Mouse (Mus musculus) c-Kit-positive CD71-positive TER-119-positive erythroid progenitor cells, embryonic 14.5 days (primary cell): ENCODE measurements around the gene Socs7.

ENCODE experiments used
- DNase-seq: peaks from one replicate; pipeline ENCODE4 v3.0.0-alpha.2; 2013; ENCODE audit warnings: low spot score

The Socs7 gene

DNA sequence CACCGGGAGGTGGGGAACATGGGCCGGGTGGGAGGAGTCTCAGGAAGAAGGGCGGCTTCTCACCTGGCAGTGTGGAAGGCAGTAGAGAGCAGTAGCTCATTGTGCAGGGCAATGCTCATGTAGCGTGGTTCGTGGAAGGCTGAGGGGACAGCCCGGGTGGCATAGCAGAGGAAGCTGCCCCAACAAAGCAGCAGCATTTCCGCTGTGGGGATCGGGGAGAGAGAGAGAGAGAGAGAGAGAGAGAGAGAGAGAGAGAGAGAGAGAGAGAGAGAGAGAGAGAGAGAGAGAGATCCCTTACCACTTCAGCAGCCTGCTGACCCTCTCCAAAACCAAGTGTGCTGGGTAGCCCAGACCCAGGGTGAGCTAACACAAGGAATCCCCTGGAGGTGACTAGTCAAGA lies 19.2 kb upstream of the Socs7 start:
- no peak for DNase-seq

GRCm38 (mm10) chr11:97343619-97344018 lies 18.7 kb upstream of the Socs7 start:
- DNase-seq: peak; percentile 55

DNA sequence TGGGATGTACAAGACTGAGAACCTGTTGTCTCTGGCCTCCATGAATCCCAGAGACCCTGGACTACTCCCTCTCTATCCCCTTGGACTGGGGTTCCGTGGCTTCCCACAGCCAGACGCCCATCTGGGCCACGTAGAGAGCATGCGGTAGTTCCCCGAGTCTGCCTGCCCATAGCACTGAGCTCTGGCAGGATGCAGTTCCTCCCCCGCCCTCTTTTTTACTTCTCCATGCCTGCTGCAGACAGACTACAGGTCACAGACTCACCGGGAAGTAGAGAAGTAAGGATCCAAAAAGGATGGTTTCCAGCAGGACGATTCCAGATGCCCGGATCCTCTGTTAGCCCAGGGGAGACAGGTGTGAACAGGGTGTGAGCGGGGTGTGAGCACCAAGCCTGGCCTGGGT lies 16.9 kb upstream of the Socs7 start:
- DNase-seq: no peak

GRCm38 (mm10) chr11:97346383-97346782 lies 16.0 kb upstream of the Socs7 start:
- no peak for DNase-seq

GRCm38 (mm10) chr11:97347291-97347690 lies 15.1 kb upstream of the Socs7 start:
- DNase-seq: no peak

- DNase-seq: no peak
Measured at GRCm38 (mm10) chr11:97350035-97350434, 12.3 kb upstream of the Socs7 start.

DNA sequence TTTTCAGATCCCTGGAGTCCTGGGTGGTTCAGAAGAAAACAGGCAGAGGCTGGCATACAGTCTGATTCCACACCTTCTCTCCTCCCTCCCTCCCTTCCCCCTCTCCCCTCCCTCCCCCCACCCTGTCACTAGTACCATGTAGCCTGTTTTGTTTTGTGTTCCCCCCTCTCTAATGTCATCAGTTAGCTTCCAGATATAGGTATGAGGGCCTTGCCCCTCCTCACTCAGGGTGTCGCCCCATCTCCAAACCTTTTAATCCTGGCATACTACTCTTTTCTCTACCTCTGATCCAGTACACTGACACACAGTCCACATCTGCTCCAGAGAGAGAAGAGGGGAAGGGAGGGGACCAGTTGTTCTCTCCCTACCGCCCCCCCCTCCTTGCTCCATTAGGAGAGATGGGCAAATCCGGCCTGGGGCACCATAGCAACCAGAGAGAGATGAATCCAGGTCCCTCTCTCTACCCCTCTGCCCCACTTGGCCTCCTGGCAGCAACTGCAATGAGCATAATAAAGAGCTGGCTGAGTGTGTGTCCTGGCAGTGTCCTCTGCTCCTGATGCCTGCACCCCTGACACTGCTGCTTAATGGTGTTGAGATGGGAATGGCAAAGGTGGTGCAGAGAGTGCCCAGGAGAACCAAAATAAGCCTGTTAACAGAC lies 10.2 kb upstream of the Socs7 start, which contains the start of gene Gpr179:
Gene Gpr179 (minus strand): TSS at position 51 of the 658 bp plus-strand sequence.
- no peak for DNase-seq

DNA sequence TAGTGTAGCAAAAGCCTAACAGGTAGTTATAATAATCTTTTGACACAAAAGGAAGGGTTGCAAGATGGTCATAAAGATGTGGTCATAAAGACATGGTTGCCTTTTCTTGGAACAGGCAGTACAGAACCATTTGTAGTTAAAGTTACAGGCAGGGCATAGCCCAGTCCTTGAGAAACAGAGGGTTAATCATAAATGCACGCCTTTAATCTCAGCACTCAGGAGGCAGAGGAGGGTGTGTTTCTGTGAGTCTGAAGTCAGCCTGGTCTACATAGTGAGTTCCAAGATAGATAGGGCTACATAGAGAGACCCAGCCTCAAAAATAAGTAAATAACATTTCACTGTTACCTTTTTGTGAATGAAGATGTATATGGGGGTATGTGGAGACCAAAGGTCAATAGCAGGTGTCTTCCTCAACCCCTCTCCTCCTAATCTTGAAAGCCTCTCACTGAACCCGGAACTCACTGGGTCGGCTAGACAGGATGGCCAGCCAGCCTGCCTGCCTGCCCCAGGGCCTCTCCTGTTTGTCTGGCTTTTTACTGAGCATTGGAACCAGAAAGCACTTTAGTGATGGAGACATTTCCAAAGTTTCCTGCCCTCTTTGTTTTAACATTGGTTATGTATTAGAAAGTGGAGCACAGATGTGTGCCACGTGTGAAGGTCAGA lies 9.3 kb upstream of the Socs7 start:
- no peak for DNase-seq

DNA sequence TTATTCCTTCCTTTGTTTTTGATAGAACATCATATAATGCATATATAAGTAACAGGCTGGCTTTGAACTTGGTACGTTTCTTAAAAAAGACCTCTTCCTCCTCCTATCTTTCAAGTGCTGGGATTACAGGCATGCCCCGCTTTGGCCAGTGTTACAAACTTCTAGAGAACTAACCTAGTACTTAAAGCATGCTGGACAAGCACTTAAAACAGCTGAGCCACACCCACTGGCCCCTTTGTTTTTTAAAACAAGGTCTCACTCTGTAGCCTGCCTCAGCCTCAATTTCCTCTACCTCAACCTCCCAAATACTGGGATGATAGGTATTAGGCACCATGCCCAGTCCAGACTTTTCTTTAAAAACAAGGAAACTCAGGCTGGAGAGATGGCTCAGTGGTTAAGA lies 7.7 kb upstream of the Socs7 start:
- no peak for DNase-seq

- DNase-seq: no peak
Measured at GRCm38 (mm10) chr11:97355247-97355646, 7.1 kb upstream of the Socs7 start.

- peak; percentile 79 for DNase-seq
Measured at GRCm38 (mm10) chr11:97357663-97358062, 4.7 kb upstream of the Socs7 start.

DNA sequence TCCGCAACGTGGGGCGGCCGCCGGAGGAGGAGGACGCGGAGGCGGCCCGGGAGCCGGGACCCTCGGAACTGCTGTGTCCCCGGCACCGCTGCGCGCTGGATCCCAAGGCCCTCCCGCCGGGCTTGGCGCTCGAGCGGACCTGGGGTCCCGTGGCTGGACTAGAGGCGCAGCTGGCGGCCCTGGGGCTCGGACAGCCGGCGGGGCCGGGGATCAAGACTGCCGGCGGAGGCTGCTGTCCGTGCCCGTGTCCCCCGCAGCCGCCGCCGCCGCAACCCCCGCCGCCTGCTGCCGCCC lies 245 bp downstream of the Socs7 start:
- no peak for DNase-seq

DNA sequence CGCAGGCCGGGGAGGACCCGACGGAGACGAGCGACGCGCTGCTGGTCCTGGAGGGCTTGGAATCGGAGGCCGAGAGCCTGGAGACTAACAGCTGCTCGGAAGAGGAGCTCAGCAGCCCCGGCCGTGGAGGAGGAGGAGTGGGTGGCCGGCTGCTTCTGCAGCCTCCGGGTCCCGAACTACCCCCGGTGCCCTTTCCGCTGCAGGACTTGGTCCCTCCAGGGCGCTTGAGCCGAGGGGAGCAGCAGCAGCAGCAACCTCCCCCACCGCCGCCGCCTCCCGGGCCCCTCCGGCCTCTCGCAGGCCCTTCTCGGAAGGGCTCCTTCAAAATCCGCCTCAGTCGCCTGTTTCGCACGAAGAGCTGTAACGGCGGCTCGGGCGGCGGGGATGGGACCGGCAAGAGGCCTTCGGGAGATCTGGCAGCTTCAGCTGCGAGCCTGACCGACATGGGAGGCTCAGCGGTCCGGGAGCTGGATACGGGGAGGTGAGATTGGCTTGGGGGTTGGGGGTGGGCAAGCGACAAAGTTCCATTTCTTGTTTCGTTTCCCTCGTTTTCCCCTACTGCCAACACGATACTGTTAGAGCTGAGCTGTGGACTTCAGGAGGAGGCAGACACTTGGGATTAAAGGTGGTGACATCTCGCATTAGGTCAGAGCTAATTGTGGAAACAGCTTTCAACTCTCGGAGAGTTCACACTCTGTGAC lies 742 bp downstream of the Socs7 start:
- DNase-seq: peak; percentile 48

- peak; percentile 44 for DNase-seq
Measured at GRCm38 (mm10) chr11:97363644-97363995, 1.3 kb downstream of the Socs7 start.

- no peak for DNase-seq
Measured at GRCm38 (mm10) chr11:97365556-97365955, 3.2 kb downstream of the Socs7 start.

- no peak for DNase-seq
Measured at GRCm38 (mm10) chr11:97368501-97368900, 6.2 kb downstream of the Socs7 start.

DNA sequence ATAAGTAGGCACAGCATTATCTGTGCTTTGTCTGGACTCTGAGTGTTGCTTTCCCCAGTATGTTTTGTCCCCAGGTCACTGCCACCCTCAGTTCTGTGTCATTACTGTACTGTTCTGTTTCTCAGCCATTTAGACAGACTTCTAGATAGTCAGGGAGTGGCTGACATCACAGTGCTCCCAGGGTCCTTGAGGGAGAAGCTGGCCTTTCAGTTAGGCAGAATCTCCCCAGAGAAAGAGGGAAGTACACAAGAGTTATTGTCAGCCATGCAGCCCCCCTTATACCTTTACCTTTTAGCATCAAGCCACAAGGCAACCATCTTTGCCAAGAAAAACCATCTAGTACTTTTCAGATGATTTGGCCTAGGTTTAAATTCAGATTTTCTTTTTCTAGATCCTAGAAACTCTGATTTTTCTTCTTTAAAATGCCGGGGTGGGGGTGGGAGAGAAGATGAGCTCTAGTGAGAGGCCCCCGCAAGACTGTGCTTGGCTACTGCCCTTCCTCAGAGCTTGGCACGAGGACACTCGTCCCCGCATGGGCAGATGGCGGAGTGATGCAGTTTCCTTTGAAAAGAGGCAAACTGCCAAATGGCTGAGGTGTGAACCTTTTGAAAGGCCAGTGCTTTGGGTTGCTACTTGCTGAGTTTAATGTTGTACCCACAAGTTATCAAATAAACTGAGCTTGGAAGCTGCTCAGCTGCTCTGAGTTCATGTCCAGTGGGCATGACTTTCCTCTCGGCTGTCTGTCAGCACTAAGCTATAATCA lies 8.2 kb downstream of the Socs7 start:
- no peak for DNase-seq

- no peak for DNase-seq
Measured at GRCm38 (mm10) chr11:97372159-97372864, 10.0 kb downstream of the Socs7 start.

- no peak for DNase-seq
Measured at GRCm38 (mm10) chr11:97373402-97373801, 11.1 kb downstream of the Socs7 start.

DNA sequence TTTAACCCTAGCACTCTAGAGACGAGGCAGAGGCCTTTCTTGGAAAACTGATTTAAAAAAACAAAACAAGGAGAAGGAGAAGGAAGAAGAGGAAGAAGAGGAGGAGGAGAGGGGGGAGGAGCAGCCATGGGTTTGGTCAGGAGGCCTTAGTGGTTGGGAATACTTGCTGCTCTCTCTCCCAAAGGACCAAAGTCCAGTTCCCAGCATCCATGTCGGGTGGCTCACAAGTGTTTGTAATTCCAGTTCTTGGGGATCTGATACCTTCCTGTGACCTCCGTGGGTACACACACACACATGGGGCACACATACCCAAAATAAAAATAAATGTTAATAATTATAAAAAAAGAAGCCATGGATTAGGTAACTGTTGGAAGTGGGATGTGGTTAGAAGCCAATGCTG lies 17.7 kb downstream of the Socs7 start:
- DNase-seq: no peak

DNA sequence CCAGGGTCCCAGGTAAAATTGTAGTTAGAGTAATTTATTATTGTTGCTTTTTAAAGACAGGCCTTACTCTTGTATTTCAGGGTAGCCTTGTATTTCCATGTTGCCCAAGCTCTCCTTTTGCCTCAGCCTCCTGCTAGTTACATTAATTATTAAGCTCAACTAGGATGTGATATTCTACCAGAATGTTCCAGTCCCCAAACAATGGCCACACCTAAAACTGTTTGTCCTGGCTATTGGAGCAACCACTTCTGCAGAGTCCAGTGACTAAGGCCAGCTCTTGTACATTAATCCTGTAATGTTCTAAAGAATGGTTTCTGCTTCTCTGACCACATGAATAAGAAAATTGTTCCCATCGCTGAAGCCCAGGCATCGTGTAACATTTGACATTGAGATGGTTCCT lies 20.7 kb downstream of the Socs7 start:
- no peak for DNase-seq

- no peak for DNase-seq
Measured at GRCm38 (mm10) chr11:97383764-97384163, 21.4 kb downstream of the Socs7 start.
